Mouse (Mus musculus): Measurements from ENCODE around the gene 4921507P07Rik. TPM values are rescaled to one million over a fixed set of nuclear protein-coding genes. Genes with fewer than 3 reads are reported as not detected.

4921507P07Rik gene
- polyA plus RNA-seq, 1 experiment = 0.93 TPM

- H3K36me3 ChIP-seq (ENCODE audit: control insufficient read depth, insufficient read depth, low read length, poor library complexity, severe bottlenecking) = no peaks in the 10 kb centered on the region
- no peak overlapping the region for H3K27ac ChIP-seq (ENCODE audit: insufficient read depth, low read length)
- H3K9me3 ChIP-seq (replicated peaks; ENCODE audit: control insufficient read depth, insufficient read depth, low read length, poor library complexity, severe bottlenecking) = no peaks in the 10 kb centered on the region
- no peak overlapping the region for H3K9ac ChIP-seq (ENCODE audit: low read depth, poor library complexity, severe bottlenecking)
- no peaks in the 10 kb centered on the region for H3K4me1 ChIP-seq (ENCODE audit: control insufficient read depth, insufficient read depth, low read length)
- H3K4me3 ChIP-seq (ENCODE audit: low read depth, low read length) = no peak overlapping the region
- no peak for TF ChIP-seq POLR2A (IDR thresholded peaks at IDR 0.05; ENCODE audit: insufficient read depth, low read length)
- TF ChIP-seq EP300 (IDR thresholded peaks at IDR 0.05; ENCODE audit: insufficient read depth, low read depth, low read length) = no peak
- no peak for TF ChIP-seq CTCF (IDR thresholded peaks at IDR 0.05; ENCODE audit: low read depth, low read length)
- H3K27me3 ChIP-seq (ENCODE audit: control insufficient read depth, insufficient read depth, low read length, poor library complexity, severe bottlenecking) = no peaks in the 10 kb centered on the region
These were observed 43.4 kb downstream of the 4921507P07Rik start for GRCm38 (mm10) chr6:50552881-50553518.

- no peaks in the 10 kb centered on the region for H3K4me1 ChIP-seq (ENCODE audit: control insufficient read depth, insufficient read depth, low read length)
- no peak overlapping the region for H3K4me3 ChIP-seq (ENCODE audit: low read depth, low read length)
- TF ChIP-seq EP300 (IDR thresholded peaks at IDR 0.05; ENCODE audit: insufficient read depth, low read depth, low read length) (no peak), POLR2A (IDR thresholded peaks at IDR 0.05; ENCODE audit: insufficient read depth, low read length) (no peak), CTCF (IDR thresholded peaks at IDR 0.05; ENCODE audit: low read depth, low read length) (no peak)
- H3K27me3 ChIP-seq (ENCODE audit: control insufficient read depth, insufficient read depth, low read length, poor library complexity, severe bottlenecking) = no peaks in the 10 kb centered on the region
- no peaks in the 10 kb centered on the region for H3K9me3 ChIP-seq (replicated peaks; ENCODE audit: control insufficient read depth, insufficient read depth, low read length, poor library complexity, severe bottlenecking)
- no peak overlapping the region for H3K9ac ChIP-seq (ENCODE audit: low read depth, poor library complexity, severe bottlenecking)
- no peaks in the 10 kb centered on the region for H3K36me3 ChIP-seq (ENCODE audit: control insufficient read depth, insufficient read depth, low read length, poor library complexity, severe bottlenecking)
- H3K27ac ChIP-seq (ENCODE audit: insufficient read depth, low read length) = no peak overlapping the region
These were observed 46.6 kb downstream of the 4921507P07Rik start for GRCm38 (mm10) chr6:50549791-50550190.

GRCm38 (mm10) chr6:50549051-50549450 lies 47.4 kb downstream of the 4921507P07Rik start:
- TF ChIP-seq POLR2A (IDR thresholded peaks at IDR 0.05; ENCODE audit: insufficient read depth, low read length) (no peak), CTCF (IDR thresholded peaks at IDR 0.05; ENCODE audit: low read depth, low read length) (no peak), EP300 (IDR thresholded peaks at IDR 0.05; ENCODE audit: insufficient read depth, low read depth, low read length) (no peak)
- no peaks in the 10 kb centered on the region for H3K36me3 ChIP-seq (ENCODE audit: control insufficient read depth, insufficient read depth, low read length, poor library complexity, severe bottlenecking)

GRCm38 (mm10) chr6:50545412-50546043 lies 50.9 kb downstream of the 4921507P07Rik start:
- Histone ChIP-seq H3K9me3 (replicated peaks; ENCODE audit: control insufficient read depth, insufficient read depth, low read length, poor library complexity, severe bottlenecking) (no peaks in the 10 kb centered on the region), H3K4me3 (ENCODE audit: low read depth, low read length) (no peak overlapping the region), H3K9ac (ENCODE audit: low read depth, poor library complexity, severe bottlenecking) (no peak overlapping the region), H3K27me3 (ENCODE audit: control insufficient read depth, insufficient read depth, low read length, poor library complexity, severe bottlenecking) (no peaks in the 10 kb centered on the region), H3K27ac (ENCODE audit: insufficient read depth, low read length) (no peak overlapping the region), H3K36me3 (ENCODE audit: control insufficient read depth, insufficient read depth, low read length, poor library complexity, severe bottlenecking) (no peaks in the 10 kb centered on the region), H3K4me1 (ENCODE audit: control insufficient read depth, insufficient read depth, low read length) (no peaks in the 10 kb centered on the region)
- peak; percentile 49 for TF ChIP-seq CTCF (IDR thresholded peaks at IDR 0.05; ENCODE audit: low read depth, low read length)
- TF ChIP-seq EP300 (IDR thresholded peaks at IDR 0.05; ENCODE audit: insufficient read depth, low read depth, low read length) = no peak
- TF ChIP-seq POLR2A (IDR thresholded peaks at IDR 0.05; ENCODE audit: insufficient read depth, low read length) = no peak

More at GRCm38 (mm10) chr6:50549051-50549450, 47.4 kb downstream of the 4921507P07Rik start:
- no peak overlapping the region for H3K9ac ChIP-seq (ENCODE audit: low read depth, poor library complexity, severe bottlenecking)
- no peak overlapping the region for H3K27ac ChIP-seq (ENCODE audit: insufficient read depth, low read length)
- H3K9me3 ChIP-seq (replicated peaks; ENCODE audit: control insufficient read depth, insufficient read depth, low read length, poor library complexity, severe bottlenecking) = no peaks in the 10 kb centered on the region
- H3K27me3 ChIP-seq (ENCODE audit: control insufficient read depth, insufficient read depth, low read length, poor library complexity, severe bottlenecking) = no peaks in the 10 kb centered on the region
- H3K4me3 ChIP-seq (ENCODE audit: low read depth, low read length) = no peak overlapping the region
- no peaks in the 10 kb centered on the region for H3K4me1 ChIP-seq (ENCODE audit: control insufficient read depth, insufficient read depth, low read length)

- no peaks in the 10 kb centered on the region for H3K4me1 ChIP-seq (ENCODE audit: control insufficient read depth, insufficient read depth, low read length)
- no peak overlapping the region for H3K27ac ChIP-seq (ENCODE audit: insufficient read depth, low read length)
- H3K4me3 ChIP-seq (ENCODE audit: low read depth, low read length) = no peak overlapping the region
- no peaks in the 10 kb centered on the region for H3K9me3 ChIP-seq (replicated peaks; ENCODE audit: control insufficient read depth, insufficient read depth, low read length, poor library complexity, severe bottlenecking)
- no peak overlapping the region for H3K9ac ChIP-seq (ENCODE audit: low read depth, poor library complexity, severe bottlenecking)
- no peak for TF ChIP-seq EP300 (IDR thresholded peaks at IDR 0.05; ENCODE audit: insufficient read depth, low read depth, low read length)
- no peak for TF ChIP-seq CTCF (IDR thresholded peaks at IDR 0.05; ENCODE audit: low read depth, low read length)
- TF ChIP-seq POLR2A (IDR thresholded peaks at IDR 0.05; ENCODE audit: insufficient read depth, low read length) = no peak
- H3K27me3 ChIP-seq (ENCODE audit: control insufficient read depth, insufficient read depth, low read length, poor library complexity, severe bottlenecking) = no peaks in the 10 kb centered on the region
- no peaks in the 10 kb centered on the region for H3K36me3 ChIP-seq (ENCODE audit: control insufficient read depth, insufficient read depth, low read length, poor library complexity, severe bottlenecking)
These were observed 53.9 kb downstream of the 4921507P07Rik start for GRCm38 (mm10) chr6:50542535-50542934.

GRCm38 (mm10) chr6:50539641-50540040 lies 56.8 kb downstream of the 4921507P07Rik start:
- no peaks in the 10 kb centered on the region for H3K4me1 ChIP-seq (ENCODE audit: control insufficient read depth, insufficient read depth, low read length)
- TF ChIP-seq CTCF (IDR thresholded peaks at IDR 0.05; ENCODE audit: low read depth, low read length) (no peak), EP300 (IDR thresholded peaks at IDR 0.05; ENCODE audit: insufficient read depth, low read depth, low read length) (no peak), POLR2A (IDR thresholded peaks at IDR 0.05; ENCODE audit: insufficient read depth, low read length) (no peak)
- H3K9ac ChIP-seq (ENCODE audit: low read depth, poor library complexity, severe bottlenecking) = no peak overlapping the region
- no peaks in the 10 kb centered on the region for H3K9me3 ChIP-seq (replicated peaks; ENCODE audit: control insufficient read depth, insufficient read depth, low read length, poor library complexity, severe bottlenecking)
- no peak overlapping the region for H3K4me3 ChIP-seq (ENCODE audit: low read depth, low read length)
- no peaks in the 10 kb centered on the region for H3K27me3 ChIP-seq (ENCODE audit: control insufficient read depth, insufficient read depth, low read length, poor library complexity, severe bottlenecking)
- no peak overlapping the region for H3K27ac ChIP-seq (ENCODE audit: insufficient read depth, low read length)
- H3K36me3 ChIP-seq (ENCODE audit: control insufficient read depth, insufficient read depth, low read length, poor library complexity, severe bottlenecking) = no peaks in the 10 kb centered on the region

Measured in ES-Bruce4 (cell line).